Mouse (Mus musculus): ENCODE results near the gene Zbtb48. TPM values are rescaled to one million over a fixed set of nuclear protein-coding genes. Genes with fewer than 3 reads are reported as not detected.

Zbtb48 gene
- polyA plus RNA-seq, 2 experiments = 25.4 to 41.5 TPM

GRCm38 (mm10) chr4:152029087-152029486 lies 1.6 kb upstream of the Zbtb48 start:
- H3K36me3 ChIP-seq (ENCODE audit: control insufficient read depth, insufficient read depth, low read length) = peaks cover 6% of the 10 kb centered on the region
- no peak for TF ChIP-seq POLR2A (IDR thresholded peaks at IDR 0.05; ENCODE audit: borderline replicate concordance, extremely low read depth, insufficient read depth, insufficient read length)
- H3K9ac ChIP-seq (ENCODE audit: low read depth, low read length, severe bottlenecking) = no peak overlapping the region
- DNase-seq (ENCODE audit: low spot score) (no peak), ATAC-seq (ENCODE audit: low FRiP score, low read depth) (no peak)
- no peak overlapping the region for H3K27ac ChIP-seq (replicated peaks; ENCODE audit: low read depth, low read length)
- 39% methylated on average over 5 of the region's 5 CpGs for whole genome bisulfite sequencing
- H3K9me3 ChIP-seq (ENCODE audit: control insufficient read depth, low read length) = no peaks in the 10 kb centered on the region
- no peak overlapping the region for H3K4me2 ChIP-seq (replicated peaks; ENCODE audit: low read depth, low read length, severe bottlenecking)
- no peak overlapping the region for H3K4me3 ChIP-seq (replicated peaks; ENCODE audit: low read length)
- peaks cover 26% of the 10 kb centered on the region for H3K4me1 ChIP-seq (ENCODE audit: control insufficient read depth, insufficient read depth, low read length)
- no peaks in the 10 kb centered on the region for H3K27me3 ChIP-seq (ENCODE audit: control insufficient read depth, insufficient read depth, low read length)

GRCm38 (mm10) chr4:152028456-152028855 lies 985 bp upstream of the Zbtb48 start:
- Histone ChIP-seq H3K27ac (replicated peaks; ENCODE audit: low read depth, low read length) (no peak overlapping the region), H3K4me3 (replicated peaks; ENCODE audit: low read length) (peak overlapping the region; percentile 73), H3K36me3 (ENCODE audit: control insufficient read depth, insufficient read depth, low read length) (peaks cover 11% of the 10 kb centered on the region), H3K4me2 (replicated peaks; ENCODE audit: low read depth, low read length, severe bottlenecking) (peak overlapping the region; percentile 95), H3K27me3 (ENCODE audit: control insufficient read depth, insufficient read depth, low read length) (no peaks in the 10 kb centered on the region), H3K4me1 (ENCODE audit: control insufficient read depth, insufficient read depth, low read length) (peaks cover 26% of the 10 kb centered on the region), H3K9ac (ENCODE audit: low read depth, low read length, severe bottlenecking) (peak overlapping the region; percentile 76), H3K9me3 (ENCODE audit: control insufficient read depth, low read length) (no peaks in the 10 kb centered on the region)
- ATAC-seq (ENCODE audit: low FRiP score, low read depth) = no peak
- DNase-seq (ENCODE audit: low spot score) = no peak
- 65% methylated on average over 15 of the region's 15 CpGs for WGBS
- no peak for TF ChIP-seq POLR2A (IDR thresholded peaks at IDR 0.05; ENCODE audit: borderline replicate concordance, extremely low read depth, insufficient read depth, insufficient read length)

GRCm38 (mm10) chr4:152026751-152027508 lies 541 bp downstream of the Zbtb48 start:
- DNase-seq (ENCODE audit: low spot score) (no peak), ATAC-seq (ENCODE audit: low FRiP score, low read depth) (peak; percentile 45)
- H3K27ac ChIP-seq (replicated peaks; ENCODE audit: low read depth, low read length) = peak overlapping the region; percentile 52; the same call in 1 of the 2 replicates
- H3K4me2 ChIP-seq (replicated peaks; ENCODE audit: low read depth, low read length, severe bottlenecking) = peak overlapping the region; percentile 95
- H3K4me1 ChIP-seq (ENCODE audit: control insufficient read depth, insufficient read depth, low read length) = peaks cover 26% of the 10 kb centered on the region
- H3K4me3 ChIP-seq (replicated peaks; ENCODE audit: low read length) = peak overlapping the region; percentile 73
- peaks cover 26% of the 10 kb centered on the region for H3K36me3 ChIP-seq (ENCODE audit: control insufficient read depth, insufficient read depth, low read length)
- TF ChIP-seq POLR2A (IDR thresholded peaks at IDR 0.05; ENCODE audit: borderline replicate concordance, extremely low read depth, insufficient read depth, insufficient read length) = no peak
- peak overlapping the region; percentile 76 for H3K9ac ChIP-seq (ENCODE audit: low read depth, low read length, severe bottlenecking)
- no peaks in the 10 kb centered on the region for H3K9me3 ChIP-seq (ENCODE audit: control insufficient read depth, low read length)
- no peaks in the 10 kb centered on the region for H3K27me3 ChIP-seq (ENCODE audit: control insufficient read depth, insufficient read depth, low read length)
- WGBS = 3% methylated on average over 32 of the region's 41 CpGs

GRCm38 (mm10) chr4:152024525-152024924 lies 2.9 kb downstream of the Zbtb48 start:
- no peak for DNase-seq (ENCODE audit: low spot score)
- Histone ChIP-seq H3K27me3 (ENCODE audit: control insufficient read depth, insufficient read depth, low read length) (no peaks in the 10 kb centered on the region), H3K27ac (replicated peaks; ENCODE audit: low read depth, low read length) (no peak overlapping the region), H3K9ac (ENCODE audit: low read depth, low read length, severe bottlenecking) (no peak overlapping the region), H3K4me1 (ENCODE audit: control insufficient read depth, insufficient read depth, low read length) (peaks cover 22% of the 10 kb centered on the region), H3K4me3 (replicated peaks; ENCODE audit: low read length) (no peak overlapping the region), H3K36me3 (ENCODE audit: control insufficient read depth, insufficient read depth, low read length) (peaks cover 50% of the 10 kb centered on the region), H3K9me3 (ENCODE audit: control insufficient read depth, low read length) (no peaks in the 10 kb centered on the region), H3K4me2 (replicated peaks; ENCODE audit: low read depth, low read length, severe bottlenecking) (no peak overlapping the region)
- no peak for TF ChIP-seq POLR2A (IDR thresholded peaks at IDR 0.05; ENCODE audit: borderline replicate concordance, extremely low read depth, insufficient read depth, insufficient read length)
- no peak for ATAC-seq (ENCODE audit: low FRiP score, low read depth)
- WGBS = 94% methylated on average over 11 of the region's 11 CpGs

GRCm38 (mm10) chr4:152022506-152022905 lies 5.0 kb downstream of the Zbtb48 start:
- no peak overlapping the region for H3K9ac ChIP-seq (ENCODE audit: low read depth, low read length, severe bottlenecking)
- no peak for DNase-seq (ENCODE audit: low spot score)
- WGBS = 86% methylated on average over 8 of the region's 8 CpGs

More at GRCm38 (mm10) chr4:152022506-152022905, 5.0 kb downstream of the Zbtb48 start:
- H3K27me3 ChIP-seq (ENCODE audit: control insufficient read depth, insufficient read depth, low read length) = no peaks in the 10 kb centered on the region
- H3K27ac ChIP-seq (replicated peaks; ENCODE audit: low read depth, low read length) = no peak overlapping the region
- H3K4me3 ChIP-seq (replicated peaks; ENCODE audit: low read length) = no peak overlapping the region
- no peak for ATAC-seq (ENCODE audit: low FRiP score, low read depth)
- no peak overlapping the region for H3K4me2 ChIP-seq (replicated peaks; ENCODE audit: low read depth, low read length, severe bottlenecking)
- H3K4me1 ChIP-seq (ENCODE audit: control insufficient read depth, insufficient read depth, low read length) = peaks cover 16% of the 10 kb centered on the region
- H3K36me3 ChIP-seq (ENCODE audit: control insufficient read depth, insufficient read depth, low read length) = peaks cover 68% of the 10 kb centered on the region
- H3K9me3 ChIP-seq (ENCODE audit: control insufficient read depth, low read length) = no peaks in the 10 kb centered on the region
- no peak for TF ChIP-seq POLR2A (IDR thresholded peaks at IDR 0.05; ENCODE audit: borderline replicate concordance, extremely low read depth, insufficient read depth, insufficient read length)

Measured in limb, embryonic 14.5 days (tissue).